Mouse (Mus musculus) embryonic facial prominence, embryonic 11.5 days (tissue): ENCODE measurements around the gene Lrrc7. TPM values are rescaled to one million over a fixed set of nuclear protein-coding genes. Genes with fewer than 3 reads are reported as not detected.

ENCODE experiments used
- ATAC-seq: fragments of 200-750 bp; cut with Nextera tagmentation; replicated peaks from 2 replicates; pipeline ENCODE4 v1.8.0; 2017; ENCODE audit warnings: low read depth; ENCODE audit not compliant: insufficient number of reproducible peaks, low FRiP score, low TSS enrichment
- DNase-seq: peaks from one replicate; pipeline ENCODE4 v3.0.0-alpha.2; 2015; ENCODE audit warnings: low spot score
- H3K27ac ChIP-seq: fragments of 300-500 bp; sonication (generic); replicated peaks from 2 replicates; pipeline ENCODE4 v1.5.1; 2014; ENCODE audit warnings: mild to moderate bottlenecking, low read depth, low read length, control low read depth
- H3K27me3 ChIP-seq: fragments of 300-500 bp; sonication (generic); 2 replicates; pipeline ENCODE4 v1.6.1; 2014; ENCODE audit warnings: mild to moderate bottlenecking, low read length, moderate library complexity, mixed read lengths; ENCODE audit not compliant: control insufficient read depth, insufficient read depth
- H3K36me3 ChIP-seq: fragments of 300-500 bp; sonication (generic); replicated peaks from 2 replicates; pipeline ENCODE4 v1.6.1; 2014; ENCODE audit warnings: low read depth, mild to moderate bottlenecking, low read length, moderate library complexity, mixed read lengths; ENCODE audit not compliant: control insufficient read depth, insufficient read depth
- H3K4me1 ChIP-seq: fragments of 300-500 bp; sonication (generic); 2 replicates; pipeline ENCODE4 v1.6.1; 2014; ENCODE audit warnings: low read length, mixed read lengths; ENCODE audit not compliant: control insufficient read depth, insufficient read depth
- H3K4me2 ChIP-seq: fragments of 300-500 bp; sonication (generic); 2 replicates; pipeline ENCODE4 v1.6.1; 2014; ENCODE audit warnings: low read depth, mild to moderate bottlenecking, control low read depth, low read length, moderate library complexity
- H3K4me3 ChIP-seq: fragments of 300-500 bp; sonication (generic); 2 replicates; pipeline ENCODE4 v1.5.1; 2014; ENCODE audit warnings: low read depth, low read length, control low read depth
- H3K9ac ChIP-seq: fragments of 300-500 bp; sonication (generic); replicated peaks from 2 replicates; pipeline ENCODE4 v1.6.1; 2014; ENCODE audit warnings: mild to moderate bottlenecking, control low read depth, low read length
- H3K9me3 ChIP-seq: fragments of 300-500 bp; sonication (generic); replicated peaks from 2 replicates; pipeline ENCODE4 v1.6.1; 2016; ENCODE audit warnings: mild to moderate bottlenecking, low read length, inconsistent platforms, mixed read lengths; ENCODE audit not compliant: control insufficient read depth
- WGBS: fragments of 180-500 bp; shearing (Covaris S2); extraction: QIAGEN DNeasy Blood & Tissue Kit; methylation state at CpG from one replicate; pipeline ENCODE4 v1.1.7; 2014; 5-methylcytosine and 5-hydroxymethylcytosine counted together
- polyA plus RNA-seq: library from polyadenylated mRNA; unstranded; fragments of >200 nt; fragmentation: Nextera tagmentation; extraction: Ambion mirVana; gene quantifications from 2 replicates; pipeline ENCODE4 v1.2.1, GENCODE M21; 2014

Gene Lrrc7
- polyA plus RNA-seq, 1 experiment from 2014 or later, result 0.58 TPM

GRCm38 (mm10) chr3:158077828-158078227 is 484.2 kb downstream of the Lrrc7 start:
- Histone ChIP-seq H3K4me1 (no peaks in the 10 kb centered on the region), H3K4me2 (no peak overlapping the region), H3K36me3 (no peaks in the 10 kb centered on the region), H3K9me3 (no peaks in the 10 kb centered on the region), H3K27me3 (no peaks in the 10 kb centered on the region), H3K27ac (no peak overlapping the region), H3K9ac (no peak overlapping the region), H3K4me3 (no peak overlapping the region)
- ATAC-seq (no peak), DNase-seq (no peak)
- WGBS, result 73% methylated on average over 5 of the region's 5 CpGs

GRCm38 (mm10) chr3:158077380-158077772 is 484.6 kb downstream of the Lrrc7 start:
- H3K4me3 ChIP-seq, result no peak overlapping the region
- H3K27ac ChIP-seq, result no peak overlapping the region
- H3K36me3 ChIP-seq, result no peaks in the 10 kb centered on the region
- H3K9ac ChIP-seq, result no peak overlapping the region
- H3K27me3 ChIP-seq, result no peaks in the 10 kb centered on the region
- WGBS, result 63% methylated on average over 1 of the region's 1 CpGs
- ATAC-seq (no peak), DNase-seq (no peak)
- H3K4me1 ChIP-seq, result no peaks in the 10 kb centered on the region
- H3K4me2 ChIP-seq, result no peak overlapping the region
- no peaks in the 10 kb centered on the region for H3K9me3 ChIP-seq

GRCm38 (mm10) chr3:158076685-158077379 is 485.2 kb downstream of the Lrrc7 start:
- Histone ChIP-seq H3K4me2 (no peak overlapping the region), H3K9me3 (no peaks in the 10 kb centered on the region), H3K4me3 (no peak overlapping the region), H3K27ac (no peak overlapping the region), H3K27me3 (no peaks in the 10 kb centered on the region), H3K4me1 (no peaks in the 10 kb centered on the region), H3K36me3 (no peaks in the 10 kb centered on the region), H3K9ac (no peak overlapping the region)
- 48% methylated on average over 4 of the region's 4 CpGs for WGBS
- DNase-seq, result peak; percentile 74
- ATAC-seq, result no peak

GRCm38 (mm10) chr3:158075004-158075403 is 487.0 kb downstream of the Lrrc7 start:
- H3K27me3 ChIP-seq, result no peaks in the 10 kb centered on the region
- ATAC-seq, result no peak
- H3K4me3 ChIP-seq, result no peak overlapping the region
- H3K4me2 ChIP-seq, result no peak overlapping the region
- WGBS, result 93% methylated on average over 2 of the region's 2 CpGs
- no peaks in the 10 kb centered on the region for H3K9me3 ChIP-seq
- H3K4me1 ChIP-seq, result no peaks in the 10 kb centered on the region
- no peaks in the 10 kb centered on the region for H3K36me3 ChIP-seq
- no peak for DNase-seq
- H3K27ac ChIP-seq, result no peak overlapping the region
- H3K9ac ChIP-seq, result no peak overlapping the region

- WGBS, result 54% methylated on average over 9 of the region's 9 CpGs
- peak; percentile 52 for DNase-seq
- H3K27ac ChIP-seq, result no peak overlapping the region
- no peaks in the 10 kb centered on the region for H3K9me3 ChIP-seq
- no peak overlapping the region for H3K4me3 ChIP-seq
- no peaks in the 10 kb centered on the region for H3K36me3 ChIP-seq
- H3K4me2 ChIP-seq, result no peak overlapping the region
- ATAC-seq, result 0 out of 2 replicates have a peak, but pooled peaks have one; percentile 44
- H3K4me1 ChIP-seq, result no peaks in the 10 kb centered on the region; the same call in 1 of the 2 replicates
- no peak overlapping the region for H3K9ac ChIP-seq
- no peaks in the 10 kb centered on the region for H3K27me3 ChIP-seq
Measured at GRCm38 (mm10) chr3:158068613-158069263, 493.3 kb downstream of the Lrrc7 start.

GRCm38 (mm10) chr3:158067916-158068315 is 494.1 kb downstream of the Lrrc7 start:
- Histone ChIP-seq H3K4me1 (no peaks in the 10 kb centered on the region; the same call in 1 of the 2 replicates), H3K27me3 (no peaks in the 10 kb centered on the region), H3K27ac (no peak overlapping the region), H3K9me3 (no peaks in the 10 kb centered on the region), H3K4me2 (no peak overlapping the region), H3K4me3 (no peak overlapping the region), H3K36me3 (no peaks in the 10 kb centered on the region), H3K9ac (no peak overlapping the region)
- WGBS, result 83% methylated on average over 7 of the region's 7 CpGs
- DNase-seq (no peak), ATAC-seq (no peak)

- H3K4me3 ChIP-seq, result no peak overlapping the region
- no peak overlapping the region for H3K4me2 ChIP-seq
- H3K4me1 ChIP-seq, result no peaks in the 10 kb centered on the region; the same call in 1 of the 2 replicates
- no peaks in the 10 kb centered on the region for H3K9me3 ChIP-seq
- H3K27ac ChIP-seq, result no peak overlapping the region
- no peaks in the 10 kb centered on the region for H3K27me3 ChIP-seq
- ATAC-seq, result no peak; the same call in 1 of the 2 replicates
- DNase-seq, result no peak
- H3K9ac ChIP-seq, result no peak overlapping the region
- 98% methylated on average over 2 of the region's 2 CpGs for WGBS
- no peaks in the 10 kb centered on the region for H3K36me3 ChIP-seq
Measured at GRCm38 (mm10) chr3:158065256-158065655, 496.8 kb downstream of the Lrrc7 start.

- no peak; the same call in 1 of the 2 replicates for ATAC-seq
- Histone ChIP-seq H3K36me3 (no peaks in the 10 kb centered on the region), H3K9ac (no peak overlapping the region), H3K4me2 (no peak overlapping the region), H3K9me3 (no peaks in the 10 kb centered on the region), H3K27me3 (no peaks in the 10 kb centered on the region), H3K27ac (no peak overlapping the region), H3K4me1 (no peaks in the 10 kb centered on the region), H3K4me3 (no peak overlapping the region)
- no peak for DNase-seq
- WGBS, result 94% methylated on average over 5 of the region's 5 CpGs
Measured at GRCm38 (mm10) chr3:158061811-158062523, 500.1 kb downstream of the Lrrc7 start.
